Mouse (Mus musculus): ENCODE results near the gene Myog. TPM values are rescaled to one million over a fixed set of nuclear protein-coding genes. Genes with fewer than 3 reads are reported as not detected.

Gene Myog
- polyA plus RNA-seq (2015; fragmentation: Illumina TruSeq; extraction: RNeasy Lipid Tissue Mini Kit (QIAGEN cat#74804); ENCODE audit: low read depth, low replicate concordance): not detected

DNA sequence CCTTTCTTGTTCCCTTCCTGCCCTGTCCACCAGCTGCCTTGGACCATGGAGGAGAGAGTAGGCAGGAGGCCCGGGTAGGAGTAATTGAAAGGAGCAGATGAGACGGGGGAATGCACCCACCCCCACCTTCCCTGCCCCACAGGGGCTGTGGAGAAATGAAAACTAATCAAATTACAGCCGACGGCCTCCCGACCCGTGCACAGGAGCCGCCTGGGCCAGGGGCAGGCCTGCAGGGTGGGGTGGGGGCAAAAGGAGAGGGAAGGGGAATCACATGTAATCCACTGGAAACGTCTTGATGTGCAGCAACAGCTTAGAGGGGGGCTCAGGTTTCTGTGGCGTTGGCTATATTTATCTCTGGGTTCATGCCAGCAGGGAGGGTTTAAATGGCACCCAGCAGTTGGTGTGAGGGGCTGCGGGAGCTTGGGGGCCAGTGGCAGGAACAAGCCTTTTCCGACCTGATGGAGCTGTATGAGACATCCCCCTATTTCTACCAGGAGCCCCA lies at the start of gene Myog:
Gene Myog (plus strand): TSS at position 392 of the 502 bp plus-strand sequence.

GRCm38 (mm10) chr1:134332770-134333271 lies 43.0 kb downstream of the Myog start, which contains the start of gene Ppfia4:
Gene Ppfia4, minus strand, starts transcription at chr1:134332928.

Other genes starting within 250 kb of the Myog start
- gene Btg2, start 210.9 kb upstream of the Myog start, polyA plus RNA-seq (2015; fragmentation: Illumina TruSeq; extraction: RNeasy Lipid Tissue Mini Kit (QIAGEN cat#74804); ENCODE audit: low read depth, low replicate concordance): 13.8 TPM
- not detected for gene Chit1, start 178.7 kb upstream of the Myog start, polyA plus RNA-seq (2015; fragmentation: Illumina TruSeq; extraction: RNeasy Lipid Tissue Mini Kit (QIAGEN cat#74804); ENCODE audit: low read depth, low replicate concordance)
- 19.5 TPM for gene Chil1, start 107.8 kb upstream of the Myog start, polyA plus RNA-seq (2015; fragmentation: Illumina TruSeq; extraction: RNeasy Lipid Tissue Mini Kit (QIAGEN cat#74804); ENCODE audit: low read depth, low replicate concordance)
- gene Mybph, start 96.5 kb upstream of the Myog start, polyA plus RNA-seq (2015; fragmentation: Illumina TruSeq; extraction: RNeasy Lipid Tissue Mini Kit (QIAGEN cat#74804); ENCODE audit: low read depth, low replicate concordance): not detected
- gene Adora1, start 54.6 kb upstream of the Myog start, polyA plus RNA-seq (2015; fragmentation: Illumina TruSeq; extraction: RNeasy Lipid Tissue Mini Kit (QIAGEN cat#74804); ENCODE audit: low read depth, low replicate concordance): 133 TPM
- gene Ppfia4, start 42.9 kb downstream of the Myog start, polyA plus RNA-seq (2015; fragmentation: Illumina TruSeq; extraction: RNeasy Lipid Tissue Mini Kit (QIAGEN cat#74804); ENCODE audit: low read depth, low replicate concordance): 32.8 TPM
- 54.9 TPM for gene Tmem183a, start 72.0 kb downstream of the Myog start, polyA plus RNA-seq (2015; fragmentation: Illumina TruSeq; extraction: RNeasy Lipid Tissue Mini Kit (QIAGEN cat#74804); ENCODE audit: low read depth, low replicate concordance)
- not detected for gene 4933406M09Rik, start 96.0 kb downstream of the Myog start, polyA plus RNA-seq (2015; fragmentation: Illumina TruSeq; extraction: RNeasy Lipid Tissue Mini Kit (QIAGEN cat#74804); ENCODE audit: low read depth, low replicate concordance)
- 23.7 TPM for gene Cyb5r1, start 115.6 kb downstream of the Myog start, polyA plus RNA-seq (2015; fragmentation: Illumina TruSeq; extraction: RNeasy Lipid Tissue Mini Kit (QIAGEN cat#74804); ENCODE audit: low read depth, low replicate concordance)
- 53.6 TPM for gene Adipor1, start 125.4 kb downstream of the Myog start, polyA plus RNA-seq (2015; fragmentation: Illumina TruSeq; extraction: RNeasy Lipid Tissue Mini Kit (QIAGEN cat#74804); ENCODE audit: low read depth, low replicate concordance)
- gene Klhl12, start 165.5 kb downstream of the Myog start, polyA plus RNA-seq (2015; fragmentation: Illumina TruSeq; extraction: RNeasy Lipid Tissue Mini Kit (QIAGEN cat#74804); ENCODE audit: low read depth, low replicate concordance): 30.5 TPM
- gene Rabif, start 204.7 kb downstream of the Myog start, polyA plus RNA-seq (2015; fragmentation: Illumina TruSeq; extraction: RNeasy Lipid Tissue Mini Kit (QIAGEN cat#74804); ENCODE audit: low read depth, low replicate concordance): 31.2 TPM